In genomic region chr10:108446041-108446931, GRCm38 (mm10) we compare ENCODE assay signal across 8 mouse cellular contexts.
DNase-seq lines count a peak whose midpoint lies in the region; ATAC-seq lines count a peak whose summit lies in the region.

No protein-coding gene starts in this region.

- H3K36me3 ChIP-seq in forebrain, embryonic 10.5 days (replicated peaks) = no peaks in the 10 kb centered on the region
- no peaks in the 10 kb centered on the region for H3K36me3 ChIP-seq in lung, embryonic 16.5 days (ENCODE audit: control insufficient read depth, insufficient read depth, low read length)

- peak overlapping the region; percentile 54 for H3K4me3 ChIP-seq in forebrain, embryonic 10.5 days
- peak overlapping the region; percentile 41 for H3K4me3 ChIP-seq in lung, embryonic 16.5 days (ENCODE audit: low read length)

- H3K9me3 ChIP-seq in forebrain, embryonic 10.5 days = no peaks in the 10 kb centered on the region
- H3K9me3 ChIP-seq in lung, embryonic 16.5 days (ENCODE audit: control insufficient read depth, low read length) = no peaks in the 10 kb centered on the region

- intact Hi-C loops in heart, postnatal 10 days (cut with DNase I) = loop anchor here (1.0 to 5.0 kb wide), 5 partner anchors 93 to 589 kb away; no protein-coding TSS in a partner anchor

- peak overlapping the region; percentile 46 for H3K9ac ChIP-seq in lung, embryonic 16.5 days (ENCODE audit: low read length)

- H3K27me3 ChIP-seq in forebrain, embryonic 10.5 days (ENCODE audit: poor library complexity, severe bottlenecking) = no peaks in the 10 kb centered on the region; the same call in 1 of the 2 replicates
- H3K27me3 ChIP-seq in lung, embryonic 16.5 days (ENCODE audit: control insufficient read depth, insufficient read depth, low read depth, low read length) = no peaks in the 10 kb centered on the region

- peak; percentile 70 for ATAC-seq in lung, embryonic 16.5 days (ENCODE audit: low read depth)

- H3K4me1 ChIP-seq in forebrain, embryonic 10.5 days = peaks cover 24% of the 10 kb centered on the region
- peaks cover 36% of the 10 kb centered on the region for H3K4me1 ChIP-seq in lung, embryonic 16.5 days (replicated peaks; ENCODE audit: control insufficient read depth, insufficient read depth, low read length)

- DNase-seq in layer of hippocampus, adult 11-12 months (ENCODE audit: low spot score) = peak; percentile 35
- DNase-seq in layer of hippocampus, adult 9-11 months = no peak
- DNase-seq in c-Kit-negative CD71-positive TER-119-positive erythroid progenitor cells, embryonic 14.5 days (ENCODE audit: low read depth, low spot score) = peak; percentile 46
- DNase-seq in forebrain, embryonic 10.5 days (ENCODE audit: extremely low spot score, low spot score) = peak; percentile 56
- DNase-seq in heart, postnatal 10 days = peak; percentile 70 to 82
- peak; percentile 85 to 86 for DNase-seq in kidney, postnatal 25 days
- DNase-seq in retina, adult 2 months (ENCODE audit: low read depth, low spot score) = peak; percentile 36

- peak overlapping the region; percentile 85 for H3K27ac ChIP-seq in forebrain, embryonic 10.5 days
- peak overlapping the region; percentile 85 for H3K27ac ChIP-seq in lung, embryonic 16.5 days (ENCODE audit: low read length)

- 12% methylated on average over 24 of the region's 24 CpGs for WGBS in forebrain, embryonic 10.5 days
- 2% methylated on average over 23 of the region's 24 CpGs for WGBS in lung, embryonic 16.5 days

- H3K4me2 ChIP-seq in lung, embryonic 16.5 days (ENCODE audit: low read depth, low read length) = peak overlapping the region; percentile 60
